Mouse (Mus musculus) natural killer cell, adult 2 months (primary cell): Measurements from ENCODE around the gene Nrxn3.

Experiments
- DNase-seq, 2 experiments: peaks; one replicate each; pipeline ENCODE4 v3.0.0; 2022; ENCODE audit warnings: low spot score in 2 of 2

Nrxn3 gene

DNA sequence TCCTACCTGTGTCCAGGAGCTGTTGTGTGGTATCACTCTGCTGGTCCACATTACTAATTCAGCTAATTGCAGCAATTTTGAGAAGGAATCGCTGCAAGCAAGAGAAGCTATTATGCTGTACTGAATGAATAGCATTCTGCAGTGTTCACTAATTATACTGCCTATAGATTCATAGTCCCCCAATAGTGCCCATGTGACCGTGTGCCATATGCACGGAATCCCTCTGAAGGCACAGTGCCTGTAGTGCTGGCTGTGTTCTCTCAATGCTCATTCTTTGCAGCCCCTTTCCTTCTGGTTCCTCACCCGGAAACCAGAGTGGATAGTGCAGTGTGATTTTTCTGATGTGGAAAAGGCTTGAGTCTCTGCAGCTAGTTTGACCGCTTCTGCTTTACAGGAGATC lies 1560.3 kb downstream of the Nrxn3 start:
- no peak for DNase-seq

GRCm38 (mm10) chr12:90302671-90303070 lies 1580.0 kb downstream of the Nrxn3 start:
- DNase-seq: no peak

DNA sequence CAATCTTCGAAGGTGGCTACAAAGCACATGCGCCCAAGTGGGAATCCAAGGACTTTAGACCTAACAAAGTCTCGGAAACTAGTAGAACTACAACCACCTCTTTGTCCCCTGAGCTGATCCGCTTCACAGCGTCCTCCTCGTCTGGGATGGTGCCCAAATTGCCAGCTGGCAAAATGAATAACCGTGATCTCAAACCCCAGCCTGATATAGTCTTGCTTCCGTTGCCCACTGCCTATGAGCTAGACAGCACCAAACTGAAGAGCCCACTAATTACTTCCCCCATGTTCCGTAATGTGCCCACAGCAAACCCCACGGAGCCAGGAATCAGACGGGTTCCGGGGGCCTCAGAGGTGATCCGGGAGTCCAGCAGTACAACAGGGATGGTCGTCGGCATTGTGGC lies 1609.1 kb downstream of the Nrxn3 start:
- DNase-seq: no peak

DNA sequence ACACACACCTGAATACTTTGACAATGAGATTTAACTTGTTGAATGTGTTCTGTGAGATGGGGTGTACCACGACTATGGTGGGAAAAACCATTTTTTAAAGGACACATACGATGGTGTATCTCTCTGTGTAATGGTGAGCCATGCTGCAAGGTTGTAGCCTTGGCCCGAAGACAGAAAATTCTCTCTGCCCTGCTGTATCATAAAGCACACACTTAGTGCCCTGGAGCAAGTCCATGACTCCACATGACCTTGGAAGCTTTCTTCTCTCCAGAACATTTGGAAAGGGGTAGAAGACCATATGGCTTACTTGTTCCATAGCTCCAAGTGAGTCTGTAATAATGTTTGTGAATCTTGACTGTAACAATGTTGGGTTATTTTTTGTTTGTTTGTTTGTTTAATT lies 1609.8 kb downstream of the Nrxn3 start:
- DNase-seq: no peak

DNA sequence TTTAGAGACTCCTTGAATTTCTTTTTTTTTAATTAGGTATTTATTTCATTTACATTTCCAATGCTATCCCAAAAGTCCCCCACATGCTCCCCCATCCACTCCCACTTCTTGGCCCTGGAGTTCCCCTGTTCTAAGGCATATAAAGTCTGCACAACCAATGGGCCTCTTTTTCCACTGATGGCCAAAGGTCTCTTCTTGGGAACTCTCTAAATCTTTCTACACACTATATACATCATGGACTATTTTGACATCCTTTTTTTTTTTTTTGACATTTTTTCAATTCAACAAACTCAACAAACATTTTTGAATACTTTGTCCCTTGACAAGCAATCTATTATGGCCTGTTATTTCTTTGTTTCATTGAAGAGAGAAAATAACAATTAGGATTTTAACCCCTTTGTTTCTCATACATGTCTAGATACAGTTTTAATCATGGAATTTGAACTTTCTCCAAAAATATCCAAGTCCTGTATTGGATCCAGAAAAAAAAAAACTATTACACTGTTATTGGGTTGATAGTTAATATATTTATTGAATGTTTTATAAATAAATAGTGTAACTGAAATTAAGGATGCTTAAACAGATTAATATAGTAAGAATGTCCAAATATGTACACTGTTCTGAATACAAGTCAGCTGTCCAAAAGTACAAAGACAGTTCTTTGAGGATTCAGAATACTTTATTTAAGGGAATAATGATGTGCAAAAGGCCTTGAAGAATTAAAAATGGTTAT lies 1615.0 kb downstream of the Nrxn3 start:
- DNase-seq: no peak

GRCm38 (mm10) chr12:90338229-90338557 lies 1615.5 kb downstream of the Nrxn3 start:
- DNase-seq: no peak
